Mouse (Mus musculus) G1E (cell line): ENCODE measurements at regions not wholly inside any gene's neighbourhood (a gene's known extent, or its start where the extent isn't known, plus 50 kb on each side); places are given as distances from the start of the nearest gene placed in this dataset.

ENCODE experiments used
- CTCF ChIP-seq: IDR thresholded peaks from 2 replicates; pipeline ENCODE4 v1.5.1; 2012; ENCODE audit warnings: low read depth, low read length, inconsistent platforms, mixed read lengths
- GATA1 ChIP-seq: IDR thresholded peaks from 2 replicates; pipeline ENCODE4 v1.6.1; 2012; ENCODE audit warnings: borderline replicate concordance, low read length, inconsistent platforms, mixed read lengths
- GATA2 ChIP-seq: IDR thresholded peaks from 2 replicates; pipeline ENCODE4 v1.6.1; 2012; ENCODE audit warnings: low read depth, low read length, inconsistent platforms, borderline replicate concordance
- POLR2AphosphoS5 ChIP-seq: IDR thresholded peaks from 2 replicates; pipeline ENCODE4 v1.6.1; 2012; ENCODE audit warnings: low read depth, low read length, inconsistent platforms; ENCODE audit not compliant: insufficient replicate concordance
- TAL1 ChIP-seq: conservative IDR thresholded peaks from 2 replicates; pipeline ENCODE4 v1.6.1; 2012; ENCODE audit warnings: low read depth, low read length, inconsistent platforms, mixed read lengths

DNA sequence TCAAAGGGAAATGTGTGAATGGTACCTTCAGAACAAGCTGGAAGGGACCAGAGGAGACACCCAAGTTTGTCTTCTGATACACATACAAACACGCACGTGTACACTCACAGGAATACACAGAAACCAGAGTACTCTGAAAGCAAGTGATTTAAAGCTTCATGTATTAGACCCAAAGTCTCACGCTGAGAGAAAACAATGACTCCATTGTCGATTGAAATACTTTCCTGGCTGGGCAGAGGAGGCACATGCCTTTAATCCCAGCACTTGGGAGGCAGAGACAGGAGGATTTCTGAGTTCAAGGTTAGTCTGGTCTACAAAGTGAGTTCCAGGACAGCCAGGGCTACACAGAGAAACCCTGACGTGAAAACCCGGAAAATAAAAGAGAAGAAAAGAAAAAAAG, 203.5 kb upstream of the Gadl1 start:
- no peak for TF ChIP-seq GATA1
- no peak for TF ChIP-seq CTCF
- TF ChIP-seq POLR2AphosphoS5: no peak
- TF ChIP-seq TAL1: no peak
- TF ChIP-seq GATA2: no peak
